Comparison of ENCODE assay signal across 10 mouse cellular contexts in the genomic region with DNA sequence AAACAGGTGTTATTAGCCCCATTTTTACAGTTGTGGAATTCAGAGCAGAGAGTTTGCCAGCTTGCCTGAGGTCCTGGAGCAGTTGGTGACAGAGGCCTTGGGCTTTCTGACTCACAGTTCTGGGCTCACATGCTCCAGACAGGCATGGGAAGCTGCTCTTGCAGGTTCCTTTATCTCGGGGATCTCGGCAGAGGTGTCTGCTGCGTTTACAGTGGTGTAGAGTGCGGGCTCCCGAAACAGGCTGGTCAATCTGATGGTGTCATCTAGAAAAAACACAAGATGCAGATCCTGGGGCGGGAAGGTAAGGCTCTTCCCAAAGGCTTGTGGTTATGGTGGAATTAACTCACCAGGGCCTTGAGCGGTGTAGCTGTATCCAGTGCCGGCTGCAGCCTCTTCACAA. TPM values are rescaled to one million over a fixed set of nuclear protein-coding genes. Genes with fewer than 3 reads are reported as not detected.
DNase-seq lines count a peak whose midpoint lies in the region; ATAC-seq and TF ChIP-seq lines count a peak whose summit lies in the region.
"Had no signal": no experiment of that assay in that cellular context is flagged by ENCODE, and none has a peak within 500 bp of the region (broad histone marks: within the 10 kb centered on the region; RNA-seq: fewer than 3 reads in every experiment).

No protein-coding gene starts in this region.

- ATAC-seq in lung, embryonic 16.5 days (ENCODE audit: low read depth) = no peak
- ATAC-seq in stomach, embryonic 15.5 days (ENCODE audit: insufficient read depth, low FRiP score, low read depth) = no peak
- no peak for ATAC-seq in hindbrain, postnatal 0 days

- H3K4me2 ChIP-seq in lung, embryonic 16.5 days (ENCODE audit: low read depth, low read length) = no peak overlapping the region
- no peak overlapping the region for H3K4me2 ChIP-seq in stomach, embryonic 15.5 days
- H3K4me2 ChIP-seq in hindbrain, postnatal 0 days (ENCODE audit: low read depth, low read length) = no peak overlapping the region

- H3K9me3 ChIP-seq in heart, embryonic 10.5 days = no peaks in the 10 kb centered on the region
- H3K9me3 ChIP-seq in lung, embryonic 16.5 days (ENCODE audit: control insufficient read depth, low read length) = no peaks in the 10 kb centered on the region
- H3K9me3 ChIP-seq in stomach, embryonic 15.5 days = no peaks in the 10 kb centered on the region
- no peaks in the 10 kb centered on the region for H3K9me3 ChIP-seq in hindbrain, postnatal 0 days (ENCODE audit: low read length)

- 49% methylated on average over 8 of the region's 8 CpGs for WGBS in heart, embryonic 10.5 days
- WGBS in lung, embryonic 16.5 days = 54% methylated on average over 8 of the region's 8 CpGs
- WGBS in stomach, embryonic 15.5 days = 58% methylated on average over 8 of the region's 8 CpGs
- 89% methylated on average over 8 of the region's 8 CpGs for WGBS in hindbrain, postnatal 0 days

- H3K36me3 ChIP-seq in heart, embryonic 10.5 days = peaks cover 5% of the 10 kb centered on the region
- no peaks in the 10 kb centered on the region for H3K36me3 ChIP-seq in lung, embryonic 16.5 days (ENCODE audit: control insufficient read depth, insufficient read depth, low read length)
- no peaks in the 10 kb centered on the region for H3K36me3 ChIP-seq in stomach, embryonic 15.5 days
- H3K36me3 ChIP-seq in hindbrain, postnatal 0 days (ENCODE audit: insufficient read depth, low read length) = no peaks in the 10 kb centered on the region

- peaks cover 72% of the 10 kb centered on the region for H3K4me1 ChIP-seq in heart, embryonic 10.5 days
- peaks cover 21% of the 10 kb centered on the region for H3K4me1 ChIP-seq in lung, embryonic 16.5 days (replicated peaks; ENCODE audit: control insufficient read depth, insufficient read depth, low read length)
- H3K4me1 ChIP-seq in stomach, embryonic 15.5 days = peaks cover 28% of the 10 kb centered on the region
- H3K4me1 ChIP-seq in hindbrain, postnatal 0 days (ENCODE audit: insufficient read depth, low read length) = no peaks in the 10 kb centered on the region; the same call in 1 of the 2 replicates

- no peak for TF ChIP-seq CTCF in hindbrain, postnatal 0 days (IDR thresholded peaks at IDR 0.05; ENCODE audit: low read depth)

- DNase-seq in heart, embryonic 10.5 days (ENCODE audit: low spot score) = no peak
- DNase-seq in heart, postnatal 14 days = no peak
- no peak for DNase-seq in lung, adult 18-20 months
- peak; percentile 69 for DNase-seq in adrenal gland, postnatal 14 days
- no peak for DNase-seq in c-Kit-positive CD71-positive TER-119-positive erythroid progenitor cells, embryonic 14.5 days (ENCODE audit: low spot score)
- DNase-seq in hindbrain, postnatal 0 days (ENCODE audit: low spot score) = no peak
- DNase-seq: gastrocnemius, postnatal 14 days; lung, postnatal 14 days had no signal

- H3K27ac ChIP-seq in heart, embryonic 10.5 days = peak overlapping the region; percentile 83
- H3K27ac ChIP-seq in lung, embryonic 16.5 days (ENCODE audit: low read length) = peak overlapping the region; percentile 9
- H3K27ac ChIP-seq in stomach, embryonic 15.5 days = peak overlapping the region; percentile 87; the same call in 1 of the 2 replicates
- no peak overlapping the region for H3K27ac ChIP-seq in hindbrain, postnatal 0 days

- intact Hi-C loops in heart, postnatal 14 days (cut with DNase I) = no loop called here

- H3K27me3 ChIP-seq in heart, embryonic 10.5 days (ENCODE audit: insufficient read depth, poor library complexity, severe bottlenecking) = no peaks in the 10 kb centered on the region
- no peaks in the 10 kb centered on the region for H3K27me3 ChIP-seq in lung, embryonic 16.5 days (ENCODE audit: control insufficient read depth, insufficient read depth, low read depth, low read length)
- H3K27me3 ChIP-seq in stomach, embryonic 15.5 days (replicated peaks) = no peaks in the 10 kb centered on the region
- no peaks in the 10 kb centered on the region for H3K27me3 ChIP-seq in hindbrain, postnatal 0 days (ENCODE audit: insufficient read depth, low read length)

- H3K9ac ChIP-seq in lung, embryonic 16.5 days (ENCODE audit: low read length) = no peak overlapping the region
- H3K9ac ChIP-seq in stomach, embryonic 15.5 days = no peak overlapping the region
- H3K9ac ChIP-seq in hindbrain, postnatal 0 days (replicated peaks; ENCODE audit: low read length) = no peak overlapping the region

- H3K4me3 ChIP-seq in heart, embryonic 10.5 days = no peak overlapping the region
- no peak overlapping the region for H3K4me3 ChIP-seq in lung, embryonic 16.5 days (ENCODE audit: low read length)
- no peak overlapping the region for H3K4me3 ChIP-seq in stomach, embryonic 15.5 days (replicated peaks)
- H3K4me3 ChIP-seq in hindbrain, postnatal 0 days (ENCODE audit: low read length) = no peak overlapping the region

RNA-seq across cellular contexts. Expression of a gene that starts 50.6 kb away (rescaled TPM):
- 136 and 146 TPM in 2 replicates for polyA plus RNA-seq in heart, embryonic 10.5 days (2016; fragmentation: Nextera tagmentation; extraction: Ambion mirVana)
- total RNA-seq in heart, postnatal 14 days (2021) = 100 to 1,000 TPM; 102 to 103 TPM
- polyA plus RNA-seq in lung, embryonic 16.5 days (2015; fragmentation: Nextera tagmentation; extraction: Ambion mirVana) = 150 and 156 TPM in 2 replicates
- 102 and 107 TPM in 2 replicates for total RNA-seq in adrenal gland, postnatal 14 days (2021)
- polyA plus RNA-seq in stomach, embryonic 15.5 days (2015; fragmentation: Nextera tagmentation; extraction: Ambion mirVana) = 145 and 154 TPM in 2 replicates
- total RNA-seq in hindbrain, postnatal 0 days (2014; rRNA removed) = 108 and 118 TPM in 2 replicates
- polyA plus RNA-seq in hindbrain, postnatal 0 days (2015; fragmentation: Nextera tagmentation; extraction: Ambion mirVana) = 162 and 163 TPM in 2 replicates
